Mouse (Mus musculus) embryonic fibroblast, embryonic 13.5 days (primary cell): Measurements from ENCODE around the gene Srpk3.

Source experiments
- CTCF ChIP-seq: IDR thresholded peaks from 2 replicates; pipeline ENCODE4 v1.5.1; 2011; ENCODE audit warnings: mild to moderate bottlenecking, control low read depth, low read length, moderate library complexity, borderline replicate concordance; ENCODE audit not compliant: insufficient read depth
- POLR2A ChIP-seq: IDR thresholded peaks from 2 replicates; pipeline ENCODE4 v1.6.1; 2011; ENCODE audit warnings: low read depth, mild to moderate bottlenecking, control low read depth, low read length, moderate library complexity

- TF ChIP-seq CTCF (no peak), POLR2A (no peak)
These were observed 31.6 kb downstream of the Srpk3 start for GRCm38 (mm10) chrX:73805814-73806213.
